Mouse (Mus musculus): ENCODE data around the gene Arhgdig. TPM values are rescaled to one million over a fixed set of nuclear protein-coding genes. Genes with fewer than 3 reads are reported as not detected.

Gene Arhgdig
- polyA plus RNA-seq, 1 experiment from 2014 or later = 6.3 TPM

DNA sequence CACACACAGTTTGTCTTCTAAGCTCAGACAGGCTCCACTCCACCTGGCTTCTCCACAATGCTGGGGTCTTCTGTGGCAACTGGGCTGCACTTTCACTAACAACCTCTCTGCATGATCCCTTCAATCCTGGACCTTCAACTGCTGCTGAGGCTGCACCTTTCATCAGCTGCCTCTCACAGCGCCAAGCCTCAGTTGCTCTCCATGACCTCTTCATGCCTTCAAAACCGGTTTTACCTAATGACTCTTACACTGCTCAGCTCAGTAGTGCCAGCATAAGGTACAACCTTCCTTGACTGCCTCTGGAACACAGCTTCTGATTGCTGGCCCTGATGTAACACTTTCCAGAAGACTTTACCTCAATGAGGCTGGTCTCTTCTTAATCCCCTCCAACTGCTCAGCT is 13.9 kb upstream of the Arhgdig start:
- H3K9ac ChIP-seq (ENCODE audit: low read depth, low read length) = no peak overlapping the region
- H3K36me3 ChIP-seq (ENCODE audit: control insufficient read depth, insufficient read depth, low read length) = no peaks in the 10 kb centered on the region
- 77% methylated on average over 2 of the region's 2 CpGs for WGBS
- no peak overlapping the region for H3K27ac ChIP-seq (ENCODE audit: low read depth, low read length)
- no peak overlapping the region for H3K4me3 ChIP-seq (ENCODE audit: low read length)
- no peaks in the 10 kb centered on the region for H3K27me3 ChIP-seq (ENCODE audit: control insufficient read depth, insufficient read depth, low read length)
- ATAC-seq (ENCODE audit: low FRiP score, low TSS enrichment) = no peak
- no peaks in the 10 kb centered on the region for H3K9me3 ChIP-seq (ENCODE audit: control insufficient read depth, low read length)
- no peaks in the 10 kb centered on the region for H3K4me1 ChIP-seq (ENCODE audit: control insufficient read depth, insufficient read depth, low read length)
- no peak overlapping the region for H3K4me2 ChIP-seq (replicated peaks; ENCODE audit: low read depth, low read length)

DNA sequence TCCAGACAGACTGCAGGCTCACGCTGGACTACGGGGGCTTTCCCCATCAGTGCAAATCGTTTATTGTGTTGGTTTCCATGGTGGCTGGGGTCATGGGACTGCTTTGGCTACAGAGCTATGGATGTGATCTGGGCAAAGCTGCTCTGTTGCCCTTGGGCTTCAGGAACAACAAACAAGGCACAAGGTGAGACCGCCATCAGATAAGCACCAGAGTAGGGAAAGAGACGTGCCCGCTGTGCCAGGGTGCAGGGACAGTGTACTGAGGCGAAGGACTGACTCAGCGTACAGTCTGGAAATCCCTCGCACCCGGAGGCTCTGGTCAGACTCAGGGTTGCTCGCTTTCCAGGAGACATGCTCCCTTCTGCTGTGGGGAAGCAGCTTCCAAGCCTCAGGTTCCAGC is 5.1 kb upstream of the Arhgdig start:
- ATAC-seq (ENCODE audit: low FRiP score, low TSS enrichment) = no peak
- Histone ChIP-seq H3K9me3 (ENCODE audit: control insufficient read depth, low read length) (no peaks in the 10 kb centered on the region), H3K4me1 (ENCODE audit: control insufficient read depth, insufficient read depth, low read length) (no peaks in the 10 kb centered on the region), H3K4me3 (ENCODE audit: low read length) (no peak overlapping the region), H3K36me3 (ENCODE audit: control insufficient read depth, insufficient read depth, low read length) (peaks cover 3% of the 10 kb centered on the region; the same call in 1 of the 2 replicates), H3K27ac (ENCODE audit: low read depth, low read length) (no peak overlapping the region), H3K4me2 (replicated peaks; ENCODE audit: low read depth, low read length) (no peak overlapping the region), H3K9ac (ENCODE audit: low read depth, low read length) (no peak overlapping the region), H3K27me3 (ENCODE audit: control insufficient read depth, insufficient read depth, low read length) (no peaks in the 10 kb centered on the region)
- WGBS = 83% methylated on average over 11 of the region's 11 CpGs

DNA sequence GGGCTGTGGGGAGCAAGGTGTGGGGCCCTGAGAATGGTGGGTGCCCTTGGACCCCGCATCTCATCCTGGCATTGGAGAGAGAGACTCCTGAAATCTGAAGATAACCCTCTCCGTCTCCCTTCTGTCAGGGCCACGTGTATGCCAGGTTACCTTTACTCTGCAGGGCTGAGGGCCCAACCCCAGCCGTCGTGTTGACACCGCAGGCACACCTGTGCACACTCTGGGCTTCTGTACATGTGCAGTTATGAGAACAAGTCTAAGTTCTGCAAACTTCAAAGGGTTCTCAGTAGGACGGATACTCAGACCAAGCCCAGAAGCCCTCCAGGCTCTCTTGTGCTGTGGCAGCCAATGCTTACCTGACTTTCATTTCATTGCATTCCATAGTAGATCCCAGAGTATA is 4.7 kb upstream of the Arhgdig start:
- no peak overlapping the region for H3K9ac ChIP-seq (ENCODE audit: low read depth, low read length)
- H3K36me3 ChIP-seq (ENCODE audit: control insufficient read depth, insufficient read depth, low read length) = peaks cover 3% of the 10 kb centered on the region; the same call in 1 of the 2 replicates
- H3K4me3 ChIP-seq (ENCODE audit: low read length) = no peak overlapping the region
- H3K4me2 ChIP-seq (replicated peaks; ENCODE audit: low read depth, low read length) = no peak overlapping the region
- no peaks in the 10 kb centered on the region for H3K9me3 ChIP-seq (ENCODE audit: control insufficient read depth, low read length)
- no peaks in the 10 kb centered on the region for H3K27me3 ChIP-seq (ENCODE audit: control insufficient read depth, insufficient read depth, low read length)
- no peaks in the 10 kb centered on the region for H3K4me1 ChIP-seq (ENCODE audit: control insufficient read depth, insufficient read depth, low read length)
- 92% methylated on average over 7 of the region's 7 CpGs for WGBS
- ATAC-seq (ENCODE audit: low FRiP score, low TSS enrichment) = no peak
- no peak overlapping the region for H3K27ac ChIP-seq (ENCODE audit: low read depth, low read length)

DNA sequence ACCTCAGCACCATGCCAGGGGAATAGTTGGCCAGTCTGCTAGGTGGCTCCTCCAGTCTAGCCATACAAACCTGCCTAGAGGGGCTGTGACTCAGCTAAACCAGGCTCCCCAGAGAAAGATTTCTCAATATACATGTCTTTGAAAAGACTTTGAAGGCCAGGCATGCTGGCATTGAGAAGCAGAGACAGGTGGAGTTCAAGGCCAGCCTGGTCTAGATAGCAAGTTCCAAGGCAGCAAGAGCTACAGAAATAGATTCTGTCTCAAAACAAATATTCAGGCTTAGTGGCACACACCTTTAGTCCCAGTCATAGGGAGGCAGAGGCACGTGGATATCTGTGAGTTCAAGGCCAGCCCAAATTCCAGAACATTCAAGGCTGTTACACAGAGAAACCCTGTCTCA is 1.2 kb downstream of the Arhgdig start:
- Histone ChIP-seq H3K27ac (ENCODE audit: low read depth, low read length) (no peak overlapping the region), H3K4me1 (ENCODE audit: control insufficient read depth, insufficient read depth, low read length) (peaks cover 16% of the 10 kb centered on the region), H3K4me2 (replicated peaks; ENCODE audit: low read depth, low read length) (no peak overlapping the region), H3K36me3 (ENCODE audit: control insufficient read depth, insufficient read depth, low read length) (no peaks in the 10 kb centered on the region), H3K9me3 (ENCODE audit: control insufficient read depth, low read length) (no peaks in the 10 kb centered on the region), H3K4me3 (ENCODE audit: low read length) (no peak overlapping the region), H3K9ac (ENCODE audit: low read depth, low read length) (no peak overlapping the region), H3K27me3 (ENCODE audit: control insufficient read depth, insufficient read depth, low read length) (peaks cover 26% of the 10 kb centered on the region)
- ATAC-seq (ENCODE audit: low FRiP score, low TSS enrichment) = no peak
- WGBS = 56% methylated on average over 1 of the region's 1 CpGs

DNA sequence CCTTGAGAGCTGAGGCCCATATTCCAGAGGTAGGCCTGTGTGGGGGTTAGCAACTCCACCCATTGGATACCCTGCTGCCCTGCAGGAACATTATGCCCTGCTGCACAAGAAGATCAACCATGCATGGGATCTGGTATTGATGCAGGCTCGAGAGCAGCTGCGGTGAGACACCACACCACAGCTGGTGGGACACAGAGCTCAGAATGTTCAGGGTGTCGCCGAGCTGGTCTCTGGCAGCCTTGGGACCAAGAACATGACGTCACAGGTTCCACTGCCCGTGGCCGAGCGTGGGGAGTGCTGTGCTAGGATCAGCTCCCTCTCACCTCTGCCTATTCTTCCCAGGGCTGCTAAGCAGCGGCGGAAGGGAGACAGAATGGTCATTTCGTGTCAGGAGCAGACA is 2.8 kb downstream of the Arhgdig start:
- H3K9ac ChIP-seq (ENCODE audit: low read depth, low read length) = no peak overlapping the region
- H3K9me3 ChIP-seq (ENCODE audit: control insufficient read depth, low read length) = no peaks in the 10 kb centered on the region
- no peak overlapping the region for H3K4me3 ChIP-seq (ENCODE audit: low read length)
- H3K27me3 ChIP-seq (ENCODE audit: control insufficient read depth, insufficient read depth, low read length) = peaks cover 42% of the 10 kb centered on the region
- no peak overlapping the region for H3K27ac ChIP-seq (ENCODE audit: low read depth, low read length)
- H3K4me2 ChIP-seq (replicated peaks; ENCODE audit: low read depth, low read length) = no peak overlapping the region; the same call in 1 of the 2 replicates
- ATAC-seq (ENCODE audit: low FRiP score, low TSS enrichment) = no peak
- peaks cover 16% of the 10 kb centered on the region for H3K4me1 ChIP-seq (ENCODE audit: control insufficient read depth, insufficient read depth, low read length)
- no peaks in the 10 kb centered on the region for H3K36me3 ChIP-seq (ENCODE audit: control insufficient read depth, insufficient read depth, low read length)
- WGBS = 24% methylated on average over 11 of the region's 11 CpGs

DNA sequence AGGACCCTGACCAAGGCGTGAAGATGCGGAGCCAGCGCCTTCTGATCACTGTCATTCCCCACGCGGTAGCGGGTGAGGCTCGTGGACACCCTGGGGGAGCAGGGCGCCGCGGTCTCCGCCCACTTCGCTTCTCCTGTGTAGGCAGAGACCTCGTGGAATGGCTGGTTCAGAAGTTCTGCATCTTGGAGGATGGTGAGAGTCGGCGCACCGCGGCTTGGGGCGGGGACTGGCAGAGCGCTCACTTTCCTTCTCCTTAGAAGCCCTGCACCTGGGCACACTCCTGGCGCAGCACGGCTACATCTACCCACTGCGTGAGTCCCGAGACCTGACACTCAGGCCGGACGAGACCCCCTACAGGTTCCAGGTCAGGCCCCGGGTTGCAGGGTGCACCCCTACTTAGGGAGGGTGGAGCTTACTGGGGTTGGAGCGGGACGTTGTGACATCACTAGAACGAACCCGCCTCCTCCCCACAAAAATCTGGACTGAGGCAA is 4.2 kb downstream of the Arhgdig start:
- Histone ChIP-seq H3K4me2 (replicated peaks; ENCODE audit: low read depth, low read length) (peak overlapping the region; percentile 88), H3K27ac (ENCODE audit: low read depth, low read length) (no peak overlapping the region), H3K9ac (ENCODE audit: low read depth, low read length) (peak overlapping the region; percentile 50), H3K36me3 (ENCODE audit: control insufficient read depth, insufficient read depth, low read length) (no peaks in the 10 kb centered on the region), H3K27me3 (ENCODE audit: control insufficient read depth, insufficient read depth, low read length) (peaks cover 42% of the 10 kb centered on the region), H3K4me1 (ENCODE audit: control insufficient read depth, insufficient read depth, low read length) (peaks cover 16% of the 10 kb centered on the region), H3K4me3 (ENCODE audit: low read length) (peak overlapping the region; percentile 50), H3K9me3 (ENCODE audit: control insufficient read depth, low read length) (no peaks in the 10 kb centered on the region)
- WGBS = 2% methylated on average over 30 of the region's 30 CpGs
- ATAC-seq (ENCODE audit: low FRiP score, low TSS enrichment) = no peak

DNA sequence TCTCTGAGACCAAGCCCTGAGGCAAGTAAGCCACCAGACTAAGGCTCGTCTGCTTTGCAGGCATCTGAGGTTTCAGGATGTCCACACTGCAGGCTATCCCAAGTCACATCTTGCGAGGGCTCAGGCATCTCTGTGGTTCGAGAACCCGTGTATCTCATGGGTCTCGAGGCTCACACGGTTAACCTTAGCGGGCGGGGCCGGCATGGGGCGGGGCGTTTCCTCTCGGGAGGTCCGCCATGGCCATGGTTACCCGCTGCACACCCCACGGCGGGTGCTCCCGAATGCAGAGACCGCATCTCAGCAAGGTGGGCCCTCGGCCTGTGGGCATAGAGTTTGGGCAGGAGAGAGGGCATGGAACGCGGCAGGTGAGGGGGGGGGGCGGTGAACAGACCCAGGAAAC is 4.8 kb downstream of the Arhgdig start, which contains the start of gene Rgs11:
Rgs11 (plus strand) TSS at position 215 of the 400 bp plus-strand sequence.
- H3K4me2 ChIP-seq (replicated peaks; ENCODE audit: low read depth, low read length) = peak within 1 kb of the TSS; percentile 88
- H3K9me3 ChIP-seq (ENCODE audit: control insufficient read depth, low read length) = no peaks in the 10 kb centered on the region
- 3% methylated on average over 21 of the region's 22 CpGs for WGBS
- ATAC-seq (ENCODE audit: low FRiP score, low TSS enrichment) = no peak
- H3K4me3 ChIP-seq (ENCODE audit: low read length) = peak within 1 kb of the TSS; percentile 50
- peaks cover 2% of the 10 kb centered on the region; the same call in 1 of the 2 replicates for H3K36me3 ChIP-seq (ENCODE audit: control insufficient read depth, insufficient read depth, low read length)
- H3K4me1 ChIP-seq (ENCODE audit: control insufficient read depth, insufficient read depth, low read length) = peaks cover 16% of the 10 kb centered on the region
- H3K27ac ChIP-seq (ENCODE audit: low read depth, low read length) = no peak within 1 kb of the TSS
- H3K27me3 ChIP-seq (ENCODE audit: control insufficient read depth, insufficient read depth, low read length) = peaks cover 42% of the 10 kb centered on the region
- peak within 1 kb of the TSS; percentile 50 for H3K9ac ChIP-seq (ENCODE audit: low read depth, low read length)

DNA sequence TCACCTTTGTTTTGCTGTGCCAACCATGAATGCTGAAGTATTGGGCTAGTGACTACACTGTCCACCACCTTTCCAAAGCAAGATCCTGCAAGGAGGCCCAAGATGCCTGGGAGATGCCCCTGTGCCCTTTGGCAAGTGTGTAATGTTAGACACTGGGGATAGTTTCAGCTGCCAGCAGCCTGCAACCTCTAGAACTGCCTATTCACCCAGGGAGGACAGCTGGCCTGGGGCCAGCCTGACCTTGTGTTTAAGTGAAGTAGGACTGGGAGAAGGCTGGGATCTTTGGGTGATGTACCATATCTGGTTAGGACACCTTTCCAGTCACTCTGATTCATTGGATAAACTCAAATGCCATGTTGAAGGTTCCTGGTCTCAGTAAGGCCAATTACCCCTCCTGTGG is 5.6 kb downstream of the Arhgdig start:
- Histone ChIP-seq H3K9me3 (ENCODE audit: control insufficient read depth, low read length) (no peaks in the 10 kb centered on the region), H3K4me1 (ENCODE audit: control insufficient read depth, insufficient read depth, low read length) (peaks cover 16% of the 10 kb centered on the region), H3K36me3 (ENCODE audit: control insufficient read depth, insufficient read depth, low read length) (peaks cover 7% of the 10 kb centered on the region; the same call in 1 of the 2 replicates), H3K9ac (ENCODE audit: low read depth, low read length) (no peak overlapping the region), H3K27ac (ENCODE audit: low read depth, low read length) (no peak overlapping the region), H3K27me3 (ENCODE audit: control insufficient read depth, insufficient read depth, low read length) (peaks cover 42% of the 10 kb centered on the region), H3K4me3 (ENCODE audit: low read length) (no peak overlapping the region), H3K4me2 (replicated peaks; ENCODE audit: low read depth, low read length) (no peak overlapping the region)
- no peak for ATAC-seq (ENCODE audit: low FRiP score, low TSS enrichment)

DNA sequence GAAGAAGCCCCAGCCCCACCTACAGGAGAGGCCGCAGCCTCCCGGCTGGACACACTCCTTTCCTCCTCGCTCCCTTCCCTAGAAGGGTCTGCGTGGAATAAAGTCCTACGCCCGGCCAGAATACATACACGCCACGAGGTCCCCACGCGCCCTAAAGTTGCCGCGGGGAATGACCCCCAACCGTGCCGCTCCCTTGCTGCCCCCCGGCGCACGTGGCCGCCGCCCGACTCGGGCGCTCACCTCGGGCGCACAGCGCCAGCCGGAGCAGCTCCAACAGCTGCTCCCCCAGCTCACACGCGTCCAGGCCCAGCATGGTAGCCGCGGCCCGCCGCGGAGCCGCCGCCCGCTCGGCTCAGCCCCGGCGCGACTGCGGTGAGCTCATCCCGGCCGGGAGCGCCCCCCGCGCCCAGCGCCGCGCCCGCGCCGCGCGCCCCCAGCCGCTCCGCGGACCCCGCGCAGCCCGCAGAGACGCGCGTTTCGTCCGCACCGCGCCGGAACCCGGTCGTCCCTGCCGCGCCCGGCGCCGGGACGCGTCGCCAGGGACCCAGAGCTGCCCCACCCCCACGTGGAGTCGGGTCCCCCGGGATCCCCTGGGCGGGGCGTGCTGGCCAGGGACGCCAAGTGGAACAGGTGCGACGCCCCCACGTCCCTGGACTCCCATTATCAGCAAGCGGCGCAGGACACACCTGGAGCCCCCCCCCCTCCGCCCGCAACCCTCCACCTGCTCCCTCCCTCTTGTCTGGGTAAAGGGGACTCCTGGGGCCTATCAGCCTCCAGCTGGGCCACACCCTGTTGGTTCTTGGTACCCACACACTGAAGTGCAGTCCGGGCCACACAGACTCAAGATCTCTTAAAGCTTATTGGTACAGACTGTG is 6.5 kb downstream of the Arhgdig start:
- ATAC-seq (ENCODE audit: low FRiP score, low TSS enrichment) = peak; percentile 56
- Histone ChIP-seq H3K4me1 (ENCODE audit: control insufficient read depth, insufficient read depth, low read length) (peaks cover 16% of the 10 kb centered on the region), H3K27ac (ENCODE audit: low read depth, low read length) (no peak overlapping the region), H3K36me3 (ENCODE audit: control insufficient read depth, insufficient read depth, low read length) (peaks cover 13% of the 10 kb centered on the region; the same call in 1 of the 2 replicates), H3K4me3 (ENCODE audit: low read length) (peak overlapping the region; percentile 57), H3K4me2 (replicated peaks; ENCODE audit: low read depth, low read length) (peak overlapping the region; percentile 99), H3K9ac (ENCODE audit: low read depth, low read length) (peak overlapping the region; percentile 66), H3K9me3 (ENCODE audit: control insufficient read depth, low read length) (no peaks in the 10 kb centered on the region), H3K27me3 (ENCODE audit: control insufficient read depth, insufficient read depth, low read length) (peaks cover 42% of the 10 kb centered on the region)
- WGBS = under 1% methylated on average over 67 of the region's 92 CpGs

Data from kidney, embryonic 14.5 days (tissue).